Mouse (Mus musculus) stomach, embryonic 16.5 days (tissue): ENCODE results near the gene Col2a1. TPM values are rescaled to one million over a fixed set of nuclear protein-coding genes. Genes with fewer than 3 reads are reported as not detected.

Experiments used
- ATAC-seq: fragments of 200-750 bp; cut with Nextera tagmentation; 2 replicates; pipeline ENCODE4 v1.8.0; 2017; ENCODE audit warnings: moderate number of reproducible peaks, moderate TSS enrichment; ENCODE audit not compliant: insufficient read depth, low FRiP score
- H3K27ac ChIP-seq: fragments of 300-500 bp; sonication (generic); 2 replicates; pipeline ENCODE4 v1.5.1; 2014; ENCODE audit warnings: low read length
- H3K27me3 ChIP-seq: fragments of 300-500 bp; sonication (generic); 2 replicates; pipeline ENCODE4 v1.6.1; 2014; ENCODE audit warnings: low read length, control low read depth, mixed read lengths; ENCODE audit not compliant: control insufficient read depth, insufficient read depth
- H3K36me3 ChIP-seq: fragments of 300-500 bp; sonication (generic); 2 replicates; pipeline ENCODE4 v1.6.1; 2014; ENCODE audit warnings: low read length; ENCODE audit not compliant: control insufficient read depth, insufficient read depth
- H3K4me1 ChIP-seq: fragments of 300-500 bp; sonication (generic); 2 replicates; pipeline ENCODE4 v1.6.1; 2014; ENCODE audit warnings: low read length, control low read depth, mixed read lengths; ENCODE audit not compliant: control insufficient read depth, insufficient read depth
- H3K4me2 ChIP-seq: fragments of 300-500 bp; sonication (generic); 2 replicates; pipeline ENCODE4 v1.6.1; 2014; ENCODE audit warnings: low read depth, low read length, mixed read lengths
- H3K4me3 ChIP-seq: fragments of 300-500 bp; sonication (generic); replicated peaks from 2 replicates; pipeline ENCODE4 v1.5.1; 2014; ENCODE audit warnings: mild to moderate bottlenecking, low read length
- H3K9ac ChIP-seq: fragments of 300-500 bp; sonication (generic); 2 replicates; pipeline ENCODE4 v1.6.1; 2014; ENCODE audit warnings: low read length
- H3K9me3 ChIP-seq: fragments of 300-500 bp; sonication (generic); replicated peaks from 2 replicates; pipeline ENCODE4 v1.6.1; 2016; ENCODE audit warnings: low read length, control low read depth; ENCODE audit not compliant: control insufficient read depth
- WGBS: fragments of 180-500 bp; shearing (Covaris S2); extraction: QIAGEN DNeasy Blood & Tissue Kit; methylation state at CpG from one replicate; pipeline ENCODE4 v1.1.7; 2014; 5-methylcytosine and 5-hydroxymethylcytosine counted together
- polyA plus RNA-seq: library from polyadenylated mRNA; unstranded; fragments of >200 nt; fragmentation: Nextera tagmentation; extraction: Ambion mirVana; gene quantifications from 2 replicates; pipeline ENCODE4 v1.2.1, GENCODE M21; 2015

Col2a1 gene
- polyA plus RNA-seq, 1 experiment from 2014 or later, result 0.85 TPM

DNA sequence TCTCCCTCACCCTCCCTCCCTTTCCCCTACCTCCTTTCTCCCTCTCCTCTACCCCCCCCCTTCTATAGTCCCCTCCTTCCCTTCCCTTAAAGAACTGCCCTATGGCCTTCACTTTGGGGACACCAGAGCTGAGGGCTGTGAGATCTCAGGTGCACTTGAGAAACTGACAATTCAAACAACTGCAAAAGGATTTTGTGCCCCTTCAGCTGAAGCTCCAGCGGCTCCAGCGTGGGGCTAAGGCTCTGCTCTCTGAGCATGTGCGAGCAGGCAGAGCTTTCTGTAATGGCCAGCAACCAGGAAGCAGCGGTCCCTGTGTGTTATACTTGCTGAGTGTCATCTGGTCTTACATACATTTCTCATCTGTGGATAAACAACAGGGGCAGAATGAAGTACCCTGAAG, 48.8 kb downstream of the Col2a1 start:
- Histone ChIP-seq H3K4me1 (peaks cover 3% of the 10 kb centered on the region; the same call in 1 of the 2 replicates), H3K4me2 (no peak overlapping the region), H3K4me3 (no peak overlapping the region), H3K9ac (no peak overlapping the region), H3K9me3 (no peaks in the 10 kb centered on the region), H3K36me3 (no peaks in the 10 kb centered on the region), H3K27ac (no peak overlapping the region), H3K27me3 (no peaks in the 10 kb centered on the region)
- 13% methylated on average over 4 of the region's 4 CpGs for WGBS
- ATAC-seq, result no peak

GRCm38 (mm10) chr15:97955286-97955685, 49.2 kb downstream of the Col2a1 start:
- H3K27ac ChIP-seq, result no peak overlapping the region
- no peaks in the 10 kb centered on the region for H3K27me3 ChIP-seq
- ATAC-seq, result no peak
- H3K36me3 ChIP-seq, result no peaks in the 10 kb centered on the region
- no peaks in the 10 kb centered on the region for H3K9me3 ChIP-seq
- no peak overlapping the region for H3K4me2 ChIP-seq
- no peak overlapping the region for H3K4me3 ChIP-seq
- no peak overlapping the region for H3K9ac ChIP-seq
- WGBS, result 54% methylated on average over 1 of the region's 1 CpGs
- H3K4me1 ChIP-seq, result peaks cover 3% of the 10 kb centered on the region; the same call in 1 of the 2 replicates

DNA sequence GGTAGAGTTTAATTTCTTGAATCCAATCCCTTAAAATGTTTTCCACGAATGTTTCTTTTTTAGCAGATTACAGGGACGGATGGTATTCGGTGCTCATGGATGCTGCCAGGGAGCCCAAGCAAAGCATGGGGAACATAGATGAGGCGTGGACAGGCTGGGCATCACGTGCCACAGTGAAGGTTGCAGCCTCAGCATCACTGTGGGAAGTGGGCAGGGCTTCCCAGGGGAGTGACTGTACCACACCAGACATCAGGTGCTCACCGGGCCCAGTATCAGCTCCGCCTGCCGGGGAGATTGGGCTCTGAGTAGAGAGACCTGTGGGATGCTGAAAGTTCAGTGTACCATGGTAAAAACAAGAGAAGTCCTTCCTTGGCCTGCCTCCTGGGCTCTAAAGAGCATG, 49.8 kb downstream of the Col2a1 start:
- H3K27me3 ChIP-seq, result no peaks in the 10 kb centered on the region
- no peak for ATAC-seq
- 80% methylated on average over 8 of the region's 8 CpGs for WGBS

GRCm38 (mm10) chr15:97952889-97953189, 51.7 kb downstream of the Col2a1 start:
- Histone ChIP-seq H3K4me3 (no peak overlapping the region), H3K9ac (no peak overlapping the region), H3K4me1 (peaks cover 3% of the 10 kb centered on the region; the same call in 1 of the 2 replicates), H3K27ac (no peak overlapping the region), H3K27me3 (no peaks in the 10 kb centered on the region), H3K9me3 (no peaks in the 10 kb centered on the region), H3K4me2 (no peak overlapping the region), H3K36me3 (no peaks in the 10 kb centered on the region)
- no peak for ATAC-seq
- WGBS, result 65% methylated on average over 4 of the region's 4 CpGs

More for the DNA sequence above, 49.8 kb downstream of the Col2a1 start:
- Histone ChIP-seq H3K27ac (no peak overlapping the region), H3K9me3 (no peaks in the 10 kb centered on the region), H3K9ac (no peak overlapping the region), H3K4me2 (no peak overlapping the region), H3K4me3 (no peak overlapping the region), H3K36me3 (no peaks in the 10 kb centered on the region), H3K4me1 (peaks cover 3% of the 10 kb centered on the region; the same call in 1 of the 2 replicates)

- Histone ChIP-seq H3K36me3 (no peaks in the 10 kb centered on the region), H3K27me3 (no peaks in the 10 kb centered on the region), H3K4me1 (peaks cover 3% of the 10 kb centered on the region; the same call in 1 of the 2 replicates), H3K9ac (no peak overlapping the region), H3K4me3 (no peak overlapping the region), H3K27ac (no peak overlapping the region), H3K4me2 (no peak overlapping the region), H3K9me3 (no peaks in the 10 kb centered on the region)
- peak; percentile 42; the same call in 1 of the 2 replicates for ATAC-seq
- WGBS, result 14% methylated on average over 16 of the region's 16 CpGs
Observed at GRCm38 (mm10) chr15:97952137-97952888, 52.2 kb downstream of the Col2a1 start.

DNA sequence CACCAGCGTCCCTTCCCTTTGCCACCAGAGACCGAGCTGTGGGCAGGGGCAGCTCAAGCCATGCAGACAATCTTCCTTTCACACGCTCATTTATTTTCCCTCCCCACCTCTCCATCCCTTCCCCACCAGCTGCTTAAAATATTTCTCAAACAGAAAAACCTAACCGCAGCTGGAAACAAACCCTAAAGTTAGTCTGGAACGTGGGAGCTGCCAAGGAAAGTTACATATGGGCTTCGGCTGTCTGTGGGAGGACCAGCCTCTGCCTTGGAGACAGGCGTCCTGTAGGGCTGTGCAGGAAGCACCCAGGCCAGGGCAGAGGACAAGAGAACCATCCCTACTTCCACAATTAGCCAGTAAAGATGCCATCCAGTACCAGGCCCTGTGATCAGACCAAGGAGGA, 54.3 kb downstream of the Col2a1 start:
- Histone ChIP-seq H3K27me3 (no peaks in the 10 kb centered on the region), H3K9ac (no peak overlapping the region), H3K27ac (no peak overlapping the region), H3K4me3 (no peak overlapping the region), H3K36me3 (no peaks in the 10 kb centered on the region), H3K9me3 (no peaks in the 10 kb centered on the region), H3K4me1 (peaks cover 2% of the 10 kb centered on the region; the same call in 1 of the 2 replicates), H3K4me2 (no peak overlapping the region)
- WGBS, result 44% methylated on average over 7 of the region's 7 CpGs
- no peak for ATAC-seq

DNA sequence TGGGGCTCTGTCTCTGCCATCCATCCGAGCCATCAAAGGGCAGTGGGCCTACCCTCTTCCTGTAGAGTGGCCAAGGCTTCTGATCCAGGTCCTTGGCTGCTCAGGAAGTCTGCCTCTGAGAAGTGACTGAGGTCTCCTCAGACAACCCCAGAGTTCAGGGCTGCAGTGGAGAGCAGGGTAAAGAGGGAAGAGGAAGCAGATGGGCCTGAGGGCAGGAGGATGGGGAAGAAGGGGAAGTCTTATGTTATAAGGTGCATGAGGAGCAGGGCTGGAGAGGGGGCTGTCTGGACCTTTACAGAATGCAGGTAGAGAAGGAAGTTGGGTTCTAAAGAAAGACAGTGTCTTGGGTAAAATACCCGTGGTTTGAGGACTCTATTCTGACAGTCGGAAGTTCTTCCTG, 54.8 kb downstream of the Col2a1 start:
- H3K9ac ChIP-seq, result peak overlapping the region; percentile 21; the same call in 1 of the 2 replicates
- no peaks in the 10 kb centered on the region for H3K36me3 ChIP-seq
- H3K9me3 ChIP-seq, result no peaks in the 10 kb centered on the region
- H3K4me2 ChIP-seq, result no peak overlapping the region
- no peak for ATAC-seq
- H3K4me3 ChIP-seq, result no peak overlapping the region
- no peak overlapping the region for H3K27ac ChIP-seq
- no peaks in the 10 kb centered on the region for H3K4me1 ChIP-seq
- H3K27me3 ChIP-seq, result no peaks in the 10 kb centered on the region
- WGBS, result 70% methylated on average over 3 of the region's 3 CpGs

- no peak overlapping the region for H3K4me3 ChIP-seq
- H3K4me2 ChIP-seq, result no peak overlapping the region
- no peaks in the 10 kb centered on the region for H3K36me3 ChIP-seq
- no peaks in the 10 kb centered on the region for H3K9me3 ChIP-seq
- no peak overlapping the region for H3K9ac ChIP-seq
- H3K27ac ChIP-seq, result no peak overlapping the region
- H3K27me3 ChIP-seq, result no peaks in the 10 kb centered on the region
- no peaks in the 10 kb centered on the region for H3K4me1 ChIP-seq
- 49% methylated on average over 7 of the region's 7 CpGs for WGBS
- ATAC-seq, result no peak
Observed at GRCm38 (mm10) chr15:97948720-97949119, 55.8 kb downstream of the Col2a1 start.

DNA sequence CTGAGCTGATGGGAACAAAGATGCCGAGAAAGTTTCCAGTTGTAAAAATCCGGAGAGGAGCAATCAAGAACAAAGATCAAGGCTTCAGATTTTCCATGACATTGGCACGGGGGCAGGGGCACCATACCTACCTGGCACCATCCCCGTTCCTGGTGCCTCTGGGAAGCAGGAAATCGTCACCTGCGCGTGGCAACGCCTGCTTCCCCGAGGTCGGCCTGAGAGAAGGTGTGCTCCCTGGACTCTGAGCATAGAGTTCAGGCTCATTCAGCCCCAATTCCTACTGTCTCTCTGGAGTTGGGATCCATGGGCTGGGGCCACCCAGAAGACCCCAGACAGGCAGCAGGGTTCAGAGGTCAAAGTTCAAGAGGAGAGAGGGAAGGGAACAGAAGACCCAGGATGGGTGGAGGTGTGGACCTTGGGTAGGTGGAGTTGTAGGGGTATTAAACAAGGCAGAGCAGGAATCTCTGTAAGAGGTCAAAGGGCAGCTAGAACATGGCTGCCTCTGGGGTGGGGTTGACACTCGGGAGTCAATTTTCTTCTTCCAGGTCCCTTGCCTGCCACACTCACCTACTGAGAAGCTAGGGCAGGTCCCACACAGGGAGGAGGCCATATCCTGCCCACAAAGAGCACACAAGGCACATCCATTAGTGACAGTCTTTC, 58.7 kb downstream of the Col2a1 start:
- Histone ChIP-seq H3K27me3 (no peaks in the 10 kb centered on the region), H3K4me1 (no peaks in the 10 kb centered on the region), H3K4me2 (no peak overlapping the region), H3K4me3 (no peak overlapping the region), H3K9ac (no peak overlapping the region), H3K9me3 (no peaks in the 10 kb centered on the region), H3K36me3 (no peaks in the 10 kb centered on the region), H3K27ac (no peak overlapping the region)
- 69% methylated on average over 11 of the region's 11 CpGs for WGBS
- no peak for ATAC-seq
